Mouse (Mus musculus) C2C12 (cell line): ENCODE data around the gene Ptbp1.

Source experiments
- CEBPB ChIP-seq: IDR thresholded peaks from one replicate; pipeline ENCODE4 v1.6.1; 2011; ENCODE audit warnings: low read depth, mild to moderate bottlenecking, control low read depth, moderate library complexity
- CTCF ChIP-seq: IDR thresholded peaks from one replicate; pipeline ENCODE4 v1.5.1; 2011; ENCODE audit not compliant: control insufficient read depth, insufficient read depth, insufficient read length
- FOSL1 ChIP-seq: IDR thresholded peaks from one replicate; pipeline ENCODE4 v1.8.0; 2011; ENCODE audit warnings: mild to moderate bottlenecking, low read length; ENCODE audit not compliant: poor library complexity, insufficient read depth, severe bottlenecking
- MAX ChIP-seq: IDR thresholded peaks from one replicate; pipeline ENCODE4 v1.6.1; 2011; ENCODE audit warnings: mild to moderate bottlenecking, control low read depth
- MYOD1 ChIP-seq: IDR thresholded peaks from one replicate; pipeline ENCODE4 v1.6.1; 2011; ENCODE audit warnings: low read depth; ENCODE audit not compliant: control insufficient read depth, insufficient read length
- MYOG ChIP-seq: IDR thresholded peaks from one replicate; pipeline ENCODE4 v1.6.1; 2011; ENCODE audit not compliant: control insufficient read depth, insufficient read length; ENCODE audit errors: extremely low read depth
- USF1 ChIP-seq: IDR thresholded peaks from one replicate; pipeline ENCODE4 v1.6.1; 2011; ENCODE audit warnings: low read depth, mild to moderate bottlenecking, control low read depth, moderate library complexity

GRCm38 (mm10) chr10:79881981-79882380 is 27.8 kb downstream of the Ptbp1 start:
- TF ChIP-seq CTCF (no peak), MAX (no peak), MYOD1 (no peak), USF1 (no peak), CEBPB (no peak), FOSL1 (no peak), MYOG (no peak)
